Mouse (Mus musculus) liver, adult 2 months (tissue): ENCODE measurements around the gene Naaladl2.

ENCODE experiments used
- CTCF ChIP-seq: fragments of 200-500 bp; IDR thresholded peaks from 2 replicates; pipeline ENCODE4 v1.5.1; 2011; ENCODE audit warnings: low read depth, low read length, control low read depth
- POLR2A ChIP-seq: fragments of 200-500 bp; IDR thresholded peaks from 2 replicates; pipeline ENCODE4 v1.6.1; 2011; ENCODE audit warnings: low read length, control low read depth; ENCODE audit not compliant: insufficient read depth; ENCODE audit errors: extremely low read depth

- TF ChIP-seq CTCF (no peak), POLR2A (no peak)
Observed at GRCm38 (mm10) chr3:24747182-24747856, 396.7 kb downstream of the Naaladl2 start.
